Mouse (Mus musculus) kidney, adult 2 months (tissue): ENCODE measurements at regions not wholly inside any gene's neighbourhood (a gene's known extent, or its start where the extent isn't known, plus 50 kb on each side); places are given as distances from the start of the nearest gene placed in this dataset.
"Not testable (repeated sequence)": the region's sequence is repeated elsewhere in the genome, so short reads cannot be mapped to it uniquely, and the experiment has no call there.

Experiments
- CTCF ChIP-seq: fragments of 200-500 bp; conservative IDR thresholded peaks from 2 replicates; pipeline ENCODE4 v1.5.1; 2011; ENCODE audit warnings: low read depth, mild to moderate bottlenecking, control low read depth, low read length, moderate library complexity, mixed read lengths; ENCODE audit not compliant: insufficient read depth, insufficient read length
- POLR2A ChIP-seq: fragments of 200-500 bp; IDR thresholded peaks from one replicate; pipeline ENCODE4 v1.6.1; 2011; ENCODE audit warnings: low read depth, low read length, control low read depth

- TF ChIP-seq CTCF, POLR2A: not testable (repeated sequence)
Observed at GRCm38 (mm10) chr10:99599142-99600120, 160.0 kb downstream of the Csl start.
